Mouse (Mus musculus): ENCODE measurements around the gene Col19a1. TPM values are rescaled to one million over a fixed set of nuclear protein-coding genes. Genes with fewer than 3 reads are reported as not detected.

Gene Col19a1
- polyA plus RNA-seq (2015; fragmentation: Nextera tagmentation; extraction: Ambion mirVana): 2.6 and 3.7 TPM in 2 replicates

GRCm38 (mm10) chr1:24587141-24587541 lies at the start of gene Col19a1:
Col19a1 (minus strand) TSS chr1:24587472.

Other genes with a start within 250 kb of the Col19a1 start
- gene Lmbrd1, start 91.2 kb upstream of the Col19a1 start, polyA plus RNA-seq (2015; fragmentation: Nextera tagmentation; extraction: Ambion mirVana): 55.1 and 65.1 TPM in 2 replicates